Mouse (Mus musculus) heart, embryonic 16.5 days (tissue): ENCODE data around the gene Phf23. TPM values are rescaled to one million over a fixed set of nuclear protein-coding genes. Genes with fewer than 3 reads are reported as not detected.
A peak's percentile ranks its signal among the peaks of the same experiment; 100 is the strongest.
"Not testable (repeated sequence)": the region's sequence is repeated elsewhere in the genome, so short reads cannot be mapped to it uniquely, and the experiment has no call there.

ENCODE experiments used
- ATAC-seq: fragments of 200-750 bp; cut with Nextera tagmentation; replicated peaks from 2 replicates; pipeline ENCODE4 v1.8.0; 2017; ENCODE audit warnings: moderate number of reproducible peaks; ENCODE audit not compliant: insufficient read depth, low FRiP score; ENCODE audit errors: extremely low read depth
- H3K27ac ChIP-seq: fragments of 300-500 bp; sonication (generic); 2 replicates; pipeline ENCODE4 v1.5.1; 2014; ENCODE audit warnings: mild to moderate bottlenecking, low read length, control low read depth, moderate library complexity
- H3K27me3 ChIP-seq: fragments of 300-500 bp; sonication (generic); 2 replicates; pipeline ENCODE4 v1.6.1; 2014; ENCODE audit warnings: low read length, mixed read lengths; ENCODE audit not compliant: control insufficient read depth, insufficient read depth
- H3K36me3 ChIP-seq: fragments of 300-500 bp; sonication (generic); 2 replicates; pipeline ENCODE4 v1.6.1; 2014; ENCODE audit not compliant: control insufficient read depth, insufficient read depth
- H3K4me1 ChIP-seq: fragments of 300-500 bp; sonication (generic); 2 replicates; pipeline ENCODE4 v1.6.1; 2014; ENCODE audit warnings: low read length, mixed read lengths; ENCODE audit not compliant: control insufficient read depth, insufficient read depth
- H3K4me2 ChIP-seq: fragments of 300-500 bp; sonication (generic); 2 replicates; pipeline ENCODE4 v1.6.1; 2014; ENCODE audit warnings: low read depth, mild to moderate bottlenecking, control low read depth, low read length
- H3K4me3 ChIP-seq: fragments of 300-500 bp; sonication (generic); 2 replicates; pipeline ENCODE4 v1.5.1; 2014; ENCODE audit warnings: mild to moderate bottlenecking, control low read depth, low read length
- H3K9ac ChIP-seq: fragments of 300-500 bp; sonication (generic); 2 replicates; pipeline ENCODE4 v1.6.1; 2014; ENCODE audit warnings: low read length, control low read depth
- H3K9me3 ChIP-seq: fragments of 300-500 bp; sonication (generic); replicated peaks from 2 replicates; pipeline ENCODE4 v1.6.1; 2016; ENCODE audit warnings: low read length; ENCODE audit not compliant: control insufficient read depth
- WGBS: fragments of 180-500 bp; shearing (Covaris S2); extraction: QIAGEN DNeasy Blood & Tissue Kit; methylation state at CpG from one replicate; pipeline ENCODE4 v1.1.7; 2014; 5-methylcytosine and 5-hydroxymethylcytosine counted together
- polyA plus RNA-seq: library from polyadenylated mRNA; unstranded; fragments of >200 nt; fragmentation: Nextera tagmentation; extraction: Ambion mirVana; gene quantifications from 2 replicates; pipeline ENCODE4 v1.2.1, GENCODE M21; 2015

The Phf23 gene
- polyA plus RNA-seq, 1 experiment from 2014 or later: 42.0 TPM

DNA sequence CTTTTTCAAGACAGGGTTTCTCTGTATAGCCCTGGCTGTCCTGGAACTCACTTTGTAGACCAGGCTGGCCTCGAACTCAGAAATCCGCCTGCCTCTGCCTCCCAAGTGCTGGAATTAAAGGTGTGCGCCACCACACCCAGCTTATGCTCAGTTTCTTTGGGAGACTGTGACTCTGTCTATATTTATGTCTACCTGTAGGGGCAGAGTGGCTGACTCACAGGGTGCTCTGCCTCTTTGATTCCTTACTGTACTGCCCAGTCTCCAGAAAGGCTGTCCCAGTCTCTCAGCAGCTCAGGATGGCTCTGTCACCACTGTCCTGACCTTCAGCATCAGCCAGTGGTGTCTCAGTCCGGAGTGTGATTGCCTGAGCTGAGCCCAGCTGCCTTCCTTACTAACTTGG lies 40.0 kb upstream of the Phf23 start:
- WGBS: 76% methylated on average over 4 of the region's 4 CpGs

DNA sequence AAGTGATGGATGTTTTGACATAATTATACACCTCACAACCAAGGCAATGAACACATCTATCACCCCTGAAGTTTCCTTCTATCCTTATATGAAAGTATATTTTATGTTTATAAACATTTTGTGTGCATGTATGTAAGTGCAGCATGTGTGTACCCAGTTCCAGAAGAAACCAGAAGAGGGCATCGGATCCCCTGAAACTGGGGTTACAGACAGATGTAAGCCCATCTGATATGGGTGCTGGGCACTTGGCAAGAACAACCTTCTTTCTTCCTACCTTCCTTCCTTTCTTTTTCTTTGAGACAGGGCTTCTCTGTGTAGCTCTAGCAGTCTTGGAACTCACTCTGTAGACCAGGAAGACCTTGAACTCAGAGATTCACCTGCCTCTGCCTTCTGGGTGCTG lies 39.4 kb upstream of the Phf23 start:
- no peak for ATAC-seq
- H3K4me1 ChIP-seq: peaks cover 5% of the 10 kb centered on the region; the same call in 1 of the 2 replicates
- no peak overlapping the region for H3K9ac ChIP-seq
- no peak overlapping the region for H3K27ac ChIP-seq
- H3K9me3 ChIP-seq: no peaks in the 10 kb centered on the region
- peaks cover 2% of the 10 kb centered on the region; the same call in 1 of the 2 replicates for H3K27me3 ChIP-seq
- no peak overlapping the region for H3K4me2 ChIP-seq
- no peak overlapping the region for H3K4me3 ChIP-seq
- no peaks in the 10 kb centered on the region for H3K36me3 ChIP-seq
- 66% methylated on average over 1 of the region's 1 CpGs for WGBS

More for the DNA sequence above, 40.0 kb upstream of the Phf23 start:
- H3K4me2 ChIP-seq, H3K4me3 ChIP-seq, H3K27me3 ChIP-seq, ATAC-seq, H3K36me3 ChIP-seq, H3K9ac ChIP-seq, H3K4me1 ChIP-seq, H3K27ac ChIP-seq, H3K9me3 ChIP-seq: not testable (repeated sequence)

DNA sequence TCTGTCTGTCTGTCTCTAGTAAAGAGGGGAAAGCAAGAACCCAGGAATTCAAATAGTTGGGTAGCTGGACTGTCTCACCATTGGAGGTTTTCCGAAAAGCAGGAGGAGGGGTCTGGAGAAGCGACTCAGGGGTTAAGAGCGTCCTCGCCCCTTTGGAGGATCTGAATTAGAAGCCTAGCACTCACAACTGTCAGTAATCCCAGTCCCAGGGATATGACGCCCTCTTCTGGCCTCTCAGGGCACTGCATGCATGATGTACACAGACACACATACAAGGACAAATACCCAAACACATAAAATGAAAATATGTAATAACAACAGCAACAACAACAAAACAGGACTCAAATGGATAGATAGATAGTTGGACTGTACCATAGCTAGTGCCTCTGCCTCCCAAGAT lies 35.0 kb upstream of the Phf23 start:
- Histone ChIP-seq H3K9ac (no peak overlapping the region), H3K27ac (no peak overlapping the region), H3K4me2 (no peak overlapping the region), H3K36me3 (no peaks in the 10 kb centered on the region), H3K27me3 (peaks cover 33% of the 10 kb centered on the region), H3K9me3 (no peaks in the 10 kb centered on the region), H3K4me3 (no peak overlapping the region), H3K4me1 (peaks cover 4% of the 10 kb centered on the region; the same call in 1 of the 2 replicates)
- no peak for ATAC-seq
- WGBS: 35% methylated on average over 5 of the region's 5 CpGs

DNA sequence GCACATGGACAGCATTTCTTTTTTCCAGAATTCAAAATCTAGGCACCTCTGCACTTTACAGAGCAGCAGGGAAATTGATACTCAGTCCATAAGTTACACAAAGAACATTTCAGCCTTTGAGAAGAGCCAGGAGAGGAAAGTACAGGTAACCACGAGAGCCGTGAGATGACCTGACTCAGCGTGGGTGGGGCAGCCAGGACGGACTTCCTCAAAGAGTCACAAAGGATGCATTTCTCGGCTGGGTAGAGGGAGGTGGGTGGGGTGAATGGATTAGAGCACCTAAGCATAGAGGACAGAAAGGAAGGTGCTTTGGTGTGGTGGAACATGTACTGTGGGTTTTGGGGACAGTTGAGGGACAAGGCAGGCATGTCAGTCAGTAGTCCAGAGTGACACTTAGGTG lies 33.7 kb upstream of the Phf23 start:
- no peak overlapping the region for H3K4me2 ChIP-seq
- peaks cover 15% of the 10 kb centered on the region for H3K4me1 ChIP-seq
- H3K9me3 ChIP-seq: no peaks in the 10 kb centered on the region
- no peak overlapping the region for H3K4me3 ChIP-seq
- H3K36me3 ChIP-seq: no peaks in the 10 kb centered on the region
- WGBS: 25% methylated on average over 5 of the region's 5 CpGs
- H3K27ac ChIP-seq: no peak overlapping the region
- no peak for ATAC-seq
- H3K9ac ChIP-seq: no peak overlapping the region
- H3K27me3 ChIP-seq: peaks cover 44% of the 10 kb centered on the region

DNA sequence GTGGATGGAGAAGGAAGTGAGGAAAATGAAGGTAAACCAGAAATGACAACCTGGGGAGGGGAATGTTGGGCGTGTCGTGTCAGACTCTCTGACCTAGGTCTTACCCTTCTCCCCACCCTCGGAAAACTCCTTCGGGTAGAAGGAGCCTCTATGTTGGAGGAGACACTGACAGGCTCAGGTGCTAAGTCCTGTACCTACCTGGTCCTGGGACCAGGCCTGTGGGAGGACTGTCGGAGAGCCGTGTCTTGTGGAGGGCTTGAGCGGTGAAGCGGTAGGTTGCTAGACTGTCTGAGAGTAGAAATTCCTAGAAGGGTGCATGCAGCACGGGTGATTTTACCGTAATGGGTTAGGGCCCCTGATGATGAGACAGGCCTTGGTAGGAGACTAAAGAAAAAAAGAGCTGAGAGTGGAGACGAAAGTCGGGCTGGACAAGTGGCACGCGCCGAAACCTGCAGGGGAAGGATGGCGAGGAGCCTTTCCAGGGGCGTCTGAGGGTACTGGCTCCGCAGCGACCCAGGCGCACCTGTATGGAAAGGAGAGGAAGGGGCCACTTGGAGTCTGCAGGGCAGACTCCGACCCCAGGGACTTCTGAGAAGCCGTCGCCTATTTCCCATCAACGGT lies 30.8 kb upstream of the Phf23 start, which contains the start of gene Cldn7:
Cldn7 (plus strand) TSS at position 130 of the 621 bp plus-strand sequence.
- peaks cover 13% of the 10 kb centered on the region for H3K36me3 ChIP-seq
- peak within 1 kb of the TSS; percentile 47 for H3K4me2 ChIP-seq
- peaks cover 18% of the 10 kb centered on the region for H3K4me1 ChIP-seq
- H3K27me3 ChIP-seq: peaks cover 49% of the 10 kb centered on the region
- no peak for ATAC-seq
- no peak within 1 kb of the TSS for H3K27ac ChIP-seq
- H3K9me3 ChIP-seq: no peaks in the 10 kb centered on the region
- WGBS: 11% methylated on average over 24 of the region's 24 CpGs
- peak within 1 kb of the TSS; percentile 54 for H3K4me3 ChIP-seq
- H3K9ac ChIP-seq: peak within 1 kb of the TSS; percentile 43

DNA sequence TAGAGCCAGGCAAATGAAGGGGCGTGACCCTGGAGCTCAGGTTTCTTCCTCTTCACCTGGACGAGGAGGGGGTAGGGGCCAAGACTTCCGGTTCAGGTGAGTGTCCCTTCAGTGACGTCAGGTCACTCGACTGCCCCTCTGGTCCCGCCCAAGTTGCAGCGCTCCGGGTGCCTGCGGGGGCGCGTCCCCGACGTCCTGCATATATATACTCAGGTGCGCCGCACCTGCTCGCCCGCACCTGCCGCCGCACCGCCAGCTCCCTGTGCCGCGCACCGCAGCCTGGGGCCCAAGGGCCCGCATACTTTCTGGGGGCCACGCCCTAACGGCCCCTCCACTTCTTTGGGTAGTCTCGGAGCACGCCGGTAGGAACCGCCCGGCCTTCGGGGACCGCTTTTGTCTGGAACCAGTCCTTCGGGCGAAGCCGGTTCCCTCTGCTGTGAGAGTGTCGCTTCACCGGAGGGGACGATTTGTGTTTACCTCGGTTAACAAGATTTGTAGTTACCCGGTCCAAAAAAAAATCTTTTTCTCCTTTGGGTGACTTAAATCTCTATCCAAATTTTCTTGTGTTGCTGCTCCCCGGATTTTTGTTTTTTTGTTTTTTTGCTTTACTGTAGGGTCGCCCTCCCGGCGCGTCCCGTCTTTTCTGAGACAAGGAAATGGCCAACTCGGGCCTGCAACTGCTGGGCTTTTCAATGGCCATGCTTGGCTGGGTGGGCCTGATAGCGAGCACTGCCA lies 30.1 kb upstream of the Phf23 start:
- Histone ChIP-seq H3K27me3 (peaks cover 49% of the 10 kb centered on the region), H3K9ac (peak overlapping the region; percentile 43), H3K36me3 (peaks cover 20% of the 10 kb centered on the region), H3K4me3 (peak overlapping the region; percentile 54), H3K9me3 (no peaks in the 10 kb centered on the region), H3K27ac (no peak overlapping the region; the same call in 1 of the 2 replicates), H3K4me2 (peak overlapping the region; percentile 90), H3K4me1 (peaks cover 18% of the 10 kb centered on the region)
- ATAC-seq: no peak
- WGBS: 2% methylated on average over 49 of the region's 49 CpGs

DNA sequence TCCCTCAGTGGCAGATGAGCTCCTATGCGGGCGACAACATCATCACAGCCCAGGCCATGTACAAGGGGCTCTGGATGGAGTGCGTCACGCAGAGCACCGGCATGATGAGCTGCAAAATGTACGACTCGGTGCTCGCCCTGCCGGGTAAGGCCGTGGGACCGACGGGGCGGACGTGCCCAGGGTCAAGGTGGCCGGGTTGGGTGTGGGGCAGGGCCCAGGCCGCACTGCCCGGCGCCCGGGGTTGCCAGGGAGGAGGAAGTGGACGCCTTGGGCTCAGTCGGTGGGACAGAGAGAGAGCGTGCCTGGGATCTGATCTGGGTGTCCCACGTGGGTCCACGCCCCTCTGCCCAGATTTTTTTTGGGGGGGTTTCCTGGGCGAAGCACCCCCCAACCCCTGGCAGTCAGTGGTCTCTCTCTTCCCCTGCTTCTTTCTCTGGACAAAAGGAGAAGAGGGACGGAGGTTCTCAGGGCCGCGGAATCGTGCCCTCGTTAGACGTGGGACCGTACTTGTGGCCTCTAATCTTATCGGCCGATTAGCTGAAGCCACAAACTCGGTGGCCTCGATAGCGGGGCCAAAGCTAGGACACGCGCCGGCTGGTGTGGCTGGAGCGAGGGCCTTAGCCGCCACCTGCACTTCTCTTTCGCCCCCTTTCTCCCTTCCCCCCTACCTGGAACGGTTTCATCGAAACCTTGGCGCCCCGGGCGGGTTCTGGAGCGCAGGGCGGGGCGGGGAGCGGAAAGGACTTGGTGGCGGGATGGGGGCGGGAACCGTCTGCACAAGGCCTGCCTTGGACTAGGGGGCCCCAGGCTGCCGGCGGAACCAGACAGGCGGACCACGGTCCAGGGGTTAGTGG lies 29.3 kb upstream of the Phf23 start:
- Histone ChIP-seq H3K36me3 (peaks cover 22% of the 10 kb centered on the region), H3K4me1 (peaks cover 18% of the 10 kb centered on the region), H3K4me2 (peak overlapping the region; percentile 90), H3K27ac (no peak overlapping the region; the same call in 1 of the 2 replicates), H3K9ac (peak overlapping the region; percentile 72), H3K4me3 (peak overlapping the region; percentile 54), H3K9me3 (no peaks in the 10 kb centered on the region), H3K27me3 (peaks cover 49% of the 10 kb centered on the region)
- peak; percentile 51; the same call in 1 of the 2 replicates for ATAC-seq
- 2% methylated on average over 56 of the region's 59 CpGs for WGBS

DNA sequence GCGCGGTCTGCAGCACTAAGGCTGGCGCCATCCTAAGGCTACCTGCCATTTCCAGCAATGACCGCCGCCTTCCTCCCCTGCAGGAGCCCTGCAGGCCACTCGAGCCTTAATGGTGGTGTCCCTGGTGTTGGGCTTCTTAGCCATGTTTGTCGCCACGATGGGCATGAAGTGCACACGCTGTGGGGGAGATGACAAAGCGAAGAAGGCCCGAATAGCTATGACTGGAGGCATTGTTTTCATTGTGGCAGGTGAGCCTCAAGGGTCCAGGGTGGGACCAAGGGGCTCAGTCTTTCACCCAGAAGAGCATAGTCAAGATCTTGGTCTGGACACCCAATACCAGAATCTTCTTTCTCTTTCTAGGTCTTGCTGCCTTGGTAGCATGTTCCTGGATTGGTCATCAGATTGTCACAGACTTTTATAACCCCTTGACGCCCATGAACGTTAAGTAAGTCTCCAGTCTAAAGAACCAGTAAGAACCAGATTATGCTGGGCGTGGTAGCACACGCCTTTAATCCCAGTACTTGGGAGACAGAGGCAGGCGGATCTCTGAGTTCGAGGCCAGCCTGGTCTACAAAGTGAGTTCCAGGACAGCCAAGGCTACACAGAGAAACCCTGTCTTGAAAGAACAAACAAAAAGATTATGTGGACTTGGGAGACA lies 28.6 kb upstream of the Phf23 start:
- peaks cover 18% of the 10 kb centered on the region for H3K4me1 ChIP-seq
- no peaks in the 10 kb centered on the region for H3K9me3 ChIP-seq
- peak overlapping the region; percentile 54 for H3K4me3 ChIP-seq
- peak overlapping the region; percentile 72 for H3K9ac ChIP-seq
- peaks cover 47% of the 10 kb centered on the region for H3K27me3 ChIP-seq
- H3K4me2 ChIP-seq: peak overlapping the region; percentile 90
- no peak for ATAC-seq
- 38% methylated on average over 17 of the region's 17 CpGs for WGBS
- H3K27ac ChIP-seq: no peak overlapping the region
- H3K36me3 ChIP-seq: peaks cover 22% of the 10 kb centered on the region
